Mouse (Mus musculus): Measurements from ENCODE around the gene Ankrd35.
"Not testable (repeated sequence)": the region's sequence is repeated elsewhere in the genome, so short reads cannot be mapped to it uniquely, and the experiment has no call there.

The Ankrd35 gene

GRCm38 (mm10) chr3:96673514-96673913 is 3.6 kb downstream of the Ankrd35 start:
- no peak for DNase-seq (ENCODE audit: low read depth, low spot score)

GRCm38 (mm10) chr3:96674442-96674841 is 4.5 kb downstream of the Ankrd35 start:
- DNase-seq (ENCODE audit: low read depth, low spot score) = no peak

GRCm38 (mm10) chr3:96675171-96675570 is 5.2 kb downstream of the Ankrd35 start:
- no peak for DNase-seq (ENCODE audit: low read depth, low spot score)

GRCm38 (mm10) chr3:96675690-96676089 is 5.8 kb downstream of the Ankrd35 start:
- DNase-seq (ENCODE audit: low read depth, low spot score) = no peak

- DNase-seq (ENCODE audit: low read depth, low spot score) = no peak
Observed at GRCm38 (mm10) chr3:96678456-96678855, 8.5 kb downstream of the Ankrd35 start.

- DNase-seq (ENCODE audit: low read depth, low spot score) = no peak
Observed at GRCm38 (mm10) chr3:96679159-96679674, 9.3 kb downstream of the Ankrd35 start.

GRCm38 (mm10) chr3:96680269-96680956 is 10.5 kb downstream of the Ankrd35 start:
- no peak for DNase-seq (ENCODE audit: low read depth, low spot score)

GRCm38 (mm10) chr3:96683496-96683895 is 13.6 kb downstream of the Ankrd35 start:
- no peak for DNase-seq (ENCODE audit: low read depth, low spot score)

- no peak for DNase-seq (ENCODE audit: low read depth, low spot score)
Observed at GRCm38 (mm10) chr3:96684151-96684821, 14.4 kb downstream of the Ankrd35 start.

- DNase-seq (ENCODE audit: low read depth, low spot score) = no peak
Observed at GRCm38 (mm10) chr3:96684822-96685156, 14.9 kb downstream of the Ankrd35 start.

GRCm38 (mm10) chr3:96686057-96686456 is 16.1 kb downstream of the Ankrd35 start:
- DNase-seq (ENCODE audit: low read depth, low spot score) = not testable (repeated sequence)

GRCm38 (mm10) chr3:96688854-96689253 is 18.9 kb downstream of the Ankrd35 start:
- DNase-seq (ENCODE audit: low read depth, low spot score) = no peak

- DNase-seq (ENCODE audit: low read depth, low spot score) = no peak
Observed at GRCm38 (mm10) chr3:96690298-96690697, 20.4 kb downstream of the Ankrd35 start.

GRCm38 (mm10) chr3:96692506-96692905 is 22.6 kb downstream of the Ankrd35 start:
- DNase-seq (ENCODE audit: low read depth, low spot score) = no peak

GRCm38 (mm10) chr3:96693579-96693978 is 23.6 kb downstream of the Ankrd35 start:
- DNase-seq (ENCODE audit: low read depth, low spot score) = no peak

- DNase-seq (ENCODE audit: low read depth, low spot score) = no peak
Observed at GRCm38 (mm10) chr3:96696198-96696765, 26.4 kb downstream of the Ankrd35 start, which contains the start of gene Pias3. Pias3 (plus strand) TSS chr3:96696384.

- DNase-seq (ENCODE audit: low read depth, low spot score) = no peak
Observed at GRCm38 (mm10) chr3:96696766-96697732, 27.1 kb downstream of the Ankrd35 start.

GRCm38 (mm10) chr3:96698993-96699690 is 29.2 kb downstream of the Ankrd35 start:
- DNase-seq (ENCODE audit: low read depth, low spot score) = no peak

GRCm38 (mm10) chr3:96700376-96700775 is 30.4 kb downstream of the Ankrd35 start:
- no peak for DNase-seq (ENCODE audit: low read depth, low spot score)

GRCm38 (mm10) chr3:96701003-96701402 is 31.1 kb downstream of the Ankrd35 start:
- DNase-seq (ENCODE audit: low read depth, low spot score) = no peak

GRCm38 (mm10) chr3:96704778-96705177 is 34.8 kb downstream of the Ankrd35 start:
- no peak for DNase-seq (ENCODE audit: low read depth, low spot score)

Data from brain, embryonic 18.5 days (tissue).